Mouse (Mus musculus): ENCODE measurements around the gene Rbfox3.

DNA sequence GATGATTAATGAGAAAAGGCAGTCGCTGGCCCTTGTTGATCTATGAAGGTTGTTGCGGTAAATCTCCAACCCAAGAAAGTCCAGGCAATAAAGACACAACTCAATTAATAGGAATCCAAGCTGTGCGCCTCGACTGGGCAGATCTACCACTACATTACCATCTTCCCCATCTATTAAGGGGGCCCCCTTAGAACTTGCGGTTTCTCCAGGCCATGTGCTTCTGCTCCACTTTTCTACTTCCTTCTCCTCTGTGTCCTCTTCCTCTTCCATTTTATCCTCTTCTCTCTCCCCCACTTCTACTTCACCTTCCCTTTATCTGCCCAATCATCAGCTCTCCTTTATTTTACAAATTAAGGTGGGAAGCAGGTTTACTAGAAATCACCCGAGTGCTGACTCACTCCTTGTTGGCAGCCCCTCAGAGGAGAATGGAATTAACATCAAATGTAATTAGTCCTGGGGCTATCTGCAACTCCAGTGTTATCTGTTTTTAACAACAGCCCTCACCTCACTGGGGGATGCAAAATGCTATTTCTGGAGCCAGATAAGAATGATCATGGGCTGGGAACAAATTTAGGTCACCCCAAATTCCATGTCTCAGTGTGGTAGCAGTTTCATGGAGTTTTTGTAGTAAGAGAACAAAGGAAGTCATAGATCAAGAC is 437.4 kb downstream of the Rbfox3 start:
- no peak for TF ChIP-seq CTCF (IDR thresholded peaks at IDR 0.05; ENCODE audit: low read depth)
- TF ChIP-seq EP300 (IDR thresholded peaks at IDR 0.05; ENCODE audit: low read depth), result peak; percentile 28; the same call in 1 of the 2 replicates

Data from liver, embryonic 14.5 days (tissue).